28 mouse cellular contexts compared by ENCODE assay signal in the genomic region with DNA sequence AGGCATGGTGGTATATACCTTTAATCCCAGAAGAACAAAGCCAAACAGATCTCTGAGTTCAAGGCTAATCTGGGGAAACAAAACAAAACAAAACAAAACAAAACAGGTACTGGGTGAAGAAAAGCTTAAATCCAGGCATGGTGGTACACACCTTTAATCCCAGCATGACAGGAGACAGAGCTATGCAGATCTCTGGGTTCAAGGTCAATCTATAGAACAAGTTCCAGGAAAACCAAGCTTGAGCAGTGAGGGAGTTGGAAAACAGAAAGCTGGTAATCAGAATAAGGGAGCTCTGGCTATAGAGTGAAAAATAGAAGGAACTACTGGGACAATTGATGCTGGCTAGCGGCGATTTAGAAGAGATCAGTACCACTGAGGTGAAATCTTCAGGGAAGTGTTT.
"Had no signal": no experiment of that assay in that cellular context is flagged by ENCODE, and none has a peak within 500 bp of the region (broad histone marks: within the 10 kb centered on the region; RNA-seq: fewer than 3 reads in every experiment).

No protein-coding gene starts in this region.

- H3K36me3 ChIP-seq: liver, embryonic 12.5 days; liver, embryonic 13.5 days; liver, embryonic 15.5 days; midbrain, embryonic 12.5 days; midbrain, embryonic 13.5 days; midbrain, embryonic 15.5 days; neural tube, embryonic 12.5 days had no signal

- H3K4me1 ChIP-seq: liver, embryonic 13.5 days; liver, embryonic 15.5 days; megakaryocyte, embryonic 14.5 days; midbrain, embryonic 15.5 days had no signal

- H3K4me3 ChIP-seq: limb, embryonic 10.5 days; limb, embryonic 12.5 days; limb, embryonic 13.5 days; limb, embryonic 15.5 days; liver, embryonic 12.5 days; liver, embryonic 13.5 days; liver, embryonic 15.5 days; lung, embryonic 15.5 days; megakaryocyte, embryonic 14.5 days; midbrain, embryonic 10.5 days; midbrain, embryonic 12.5 days; midbrain, embryonic 13.5 days; midbrain, embryonic 15.5 days; myocyte; neural tube, embryonic 12.5 days had no signal

- DNase-seq: left cerebral cortex, postnatal 4 days; liver; liver, embryonic 13.5 days; liver, postnatal 0 days; lung, adult 18-20 months; lung, adult 2 months; lung, embryonic 14.5 days; lung, postnatal 10 days; lung, postnatal 14 days; lung, postnatal 36 days; lung, postnatal 4 days; midbrain, embryonic 14.5 days had no signal

- H3K27me3 ChIP-seq: limb, embryonic 12.5 days; limb, embryonic 13.5 days; limb, embryonic 15.5 days; liver, embryonic 12.5 days; liver, embryonic 13.5 days; liver, embryonic 15.5 days; lung, embryonic 15.5 days; midbrain, embryonic 12.5 days; midbrain, embryonic 13.5 days; midbrain, embryonic 15.5 days; neural tube, embryonic 12.5 days had no signal

- H3K27ac ChIP-seq: limb, embryonic 10.5 days; limb, embryonic 12.5 days; limb, embryonic 13.5 days; limb, embryonic 15.5 days; liver, embryonic 12.5 days; liver, embryonic 13.5 days; liver, embryonic 14.5 days; liver, embryonic 15.5 days; lung, embryonic 15.5 days; macrophage; midbrain, embryonic 10.5 days; midbrain, embryonic 12.5 days; midbrain, embryonic 13.5 days; midbrain, embryonic 15.5 days; neural tube, embryonic 12.5 days had no signal

- H3K9me3 ChIP-seq: limb, embryonic 15.5 days; liver, embryonic 13.5 days; liver, embryonic 15.5 days; lung, embryonic 15.5 days; megakaryocyte, embryonic 14.5 days; midbrain, embryonic 13.5 days; midbrain, embryonic 15.5 days had no signal

- H3K9ac ChIP-seq: limb, embryonic 12.5 days; limb, embryonic 13.5 days; limb, embryonic 15.5 days; liver, embryonic 12.5 days; liver, embryonic 13.5 days; liver, embryonic 14.5 days; liver, embryonic 15.5 days; liver, postnatal 0 days; lung, embryonic 14.5 days; lung, embryonic 15.5 days; midbrain, embryonic 12.5 days; midbrain, embryonic 13.5 days; midbrain, embryonic 15.5 days; neural tube, embryonic 12.5 days had no signal
